Comparison of ENCODE assay signal across 19 mouse cellular contexts in genomic region chr6:120841754-120842153, GRCm38 (mm10). TPM values are rescaled to one million over a fixed set of nuclear protein-coding genes. Genes with fewer than 3 reads are reported as not detected.
DNase-seq lines count a peak whose midpoint lies in the region; ATAC-seq and TF ChIP-seq lines count a peak whose summit lies in the region.
"Had no signal": no experiment of that assay in that cellular context is flagged by ENCODE, and none has a peak within 500 bp of the region (broad histone marks: within the 10 kb centered on the region; RNA-seq: fewer than 3 reads in every experiment).

No protein-coding gene starts in this region.

- H3K9ac ChIP-seq in forebrain, embryonic 14.5 days (ENCODE audit: low read length), result no peak overlapping the region
- H3K9ac ChIP-seq: forebrain, embryonic 13.5 days; intestine, embryonic 15.5 days; kidney, embryonic 15.5 days had no signal

- peak; percentile 58 for ATAC-seq in inflammation-experienced regulatory T-cells, adult 6 months
- peak; percentile 81 for ATAC-seq in megakaryocyte-erythroid progenitor cell, adult 5-6 weeks (replicated peaks; ENCODE audit: low FRiP score, low TSS enrichment, poor library complexity, severe bottlenecking)
- ATAC-seq in forebrain, embryonic 14.5 days, result no peak
- ATAC-seq: forebrain, embryonic 13.5 days; intestine, embryonic 15.5 days had no signal

- no peaks in the 10 kb centered on the region for H3K27me3 ChIP-seq in forebrain, embryonic 14.5 days (replicated peaks; ENCODE audit: control insufficient read depth, insufficient read depth, low read length)
- H3K27me3 ChIP-seq: forebrain, embryonic 13.5 days; intestine, embryonic 15.5 days; kidney, embryonic 15.5 days had no signal

- no peaks in the 10 kb centered on the region for H3K9me3 ChIP-seq in forebrain, embryonic 14.5 days (replicated peaks; ENCODE audit: control insufficient read depth, low read length)
- H3K9me3 ChIP-seq: forebrain, embryonic 13.5 days; intestine, embryonic 15.5 days; kidney, embryonic 15.5 days; limb, embryonic 10.5 days had no signal

- no peak for TF ChIP-seq CTCF in layer of hippocampus, adult 2 months (conservative IDR thresholded peaks at IDR 0.05)

- WGBS in forebrain, embryonic 14.5 days, result 82% methylated on average over 5 of the region's 5 CpGs

- H3K36me3 ChIP-seq in forebrain, embryonic 14.5 days (ENCODE audit: control insufficient read depth, insufficient read depth, low read length), result no peaks in the 10 kb centered on the region
- H3K36me3 ChIP-seq: intestine, embryonic 15.5 days had no signal

- DNase-seq in layer of hippocampus, adult 2 months (ENCODE audit: low spot score in 2 of 2), result no peak
- no peak for DNase-seq in layer of hippocampus, adult 8-10 months (ENCODE audit: low spot score in 2 of 2)
- no peak for DNase-seq in forebrain, embryonic 14.5 days (ENCODE audit: low spot score)
- DNase-seq in left cerebral cortex, adult 9 months (ENCODE audit: low spot score in 2 of 2), result no peak
- DNase-seq: adrenal gland, postnatal 25 days; cerebellum, postnatal 10 days; embryo, embryonic 11 days; lung, adult 2 months; lung, postnatal 36 days; right cerebral cortex, postnatal 14 days had no signal

- H3K27ac ChIP-seq in layer of hippocampus, adult 2 months, result peak overlapping the region; percentile 58; the same call in 1 of the 2 replicates
- H3K27ac ChIP-seq in brown adipose tissue, adult 24 weeks (replicated peaks; ENCODE audit: low read depth, low read length), result peak overlapping the region; percentile 66
- H3K27ac ChIP-seq in forebrain, embryonic 14.5 days (ENCODE audit: low read depth, low read length), result no peak overlapping the region
- H3K27ac ChIP-seq: forebrain, embryonic 13.5 days; intestine, embryonic 15.5 days; kidney, embryonic 15.5 days; limb, embryonic 10.5 days; stomach, postnatal 0 days had no signal

- H3K4me2 ChIP-seq in forebrain, embryonic 14.5 days (ENCODE audit: low read length), result no peak overlapping the region
- H3K4me2 ChIP-seq: forebrain, embryonic 13.5 days; intestine, embryonic 15.5 days; kidney, embryonic 15.5 days; midbrain, embryonic 11.5 days had no signal

- no peak overlapping the region for H3K4me3 ChIP-seq in layer of hippocampus, adult 2 months
- H3K4me3 ChIP-seq in brown adipose tissue, adult 24 weeks (ENCODE audit: insufficient read depth, low read depth, low read length), result no peak overlapping the region
- no peak overlapping the region for H3K4me3 ChIP-seq in forebrain, embryonic 14.5 days (ENCODE audit: low read depth, low read length)
- H3K4me3 ChIP-seq: forebrain, embryonic 13.5 days; intestine, embryonic 15.5 days; kidney, embryonic 15.5 days; limb, embryonic 10.5 days had no signal

- H3K4me1 ChIP-seq in brown adipose tissue, adult 24 weeks (ENCODE audit: control insufficient read depth, insufficient read depth, insufficient read length, low read length), result peaks cover 7% of the 10 kb centered on the region; the same call in 1 of the 2 replicates
- peaks cover 6% of the 10 kb centered on the region for H3K4me1 ChIP-seq in forebrain, embryonic 14.5 days (ENCODE audit: control insufficient read depth, insufficient read depth, low read length)
- H3K4me1 ChIP-seq: intestine, embryonic 15.5 days had no signal

RNA-seq across cellular contexts. Expression of gene Bcl2l13, which starts 5.7 kb away (rescaled TPM):
- 10 to 100 TPM; 36.8 to 47.3 TPM for total RNA-seq in layer of hippocampus, adult 2 months (2021)
- total RNA-seq in layer of hippocampus, adult 8-10 months (2022), result 10 to 100 TPM; 37.5 to 40.6 (median 39.1) TPM
- 56.4 and 68.8 TPM in 2 replicates for polyA plus RNA-seq in brown adipose tissue, adult 24 weeks (2012; ENCODE audit: insufficient read depth, insufficient read length, missing spikeins)
- 10 to 100 TPM in 1 of 3 experiments, 1 to 10 TPM in 2; 7.0 to 12.5 (median 8.6) TPM for polyA plus RNA-seq in inflammation-experienced regulatory T-cells, adult 6 months (2017; shearing (Covaris generic))
- total RNA-seq in megakaryocyte-erythroid progenitor cell, adult 5-6 weeks (2014; fragmentation: Nextera tagmentation), result 41.4 and 52.2 TPM in 2 replicates
- 28.8 and 42.0 TPM in 2 replicates for total RNA-seq in megakaryocyte-erythroid progenitor cell, adult 5-6 weeks (2017)
- polyA plus RNA-seq in forebrain, embryonic 14.5 days (2014; fragmentation: Nextera tagmentation; extraction: Ambion mirVana), result 31.2 and 31.3 TPM in 2 replicates

RNA-seq across cellular contexts. Expression of gene Atp6v1e1, which starts 19.2 kb away (rescaled TPM):
- 100 to 1,000 TPM; 467 to 509 TPM for total RNA-seq in layer of hippocampus, adult 2 months (2021)
- total RNA-seq in layer of hippocampus, adult 8-10 months (2022), result 100 to 1,000 TPM; 467 to 514 (median 483) TPM
- 200 and 349 TPM in 2 replicates for polyA plus RNA-seq in brown adipose tissue, adult 24 weeks (2012; ENCODE audit: insufficient read depth, insufficient read length, missing spikeins)
- polyA plus RNA-seq in inflammation-experienced regulatory T-cells, adult 6 months (2017; shearing (Covaris generic)), result 10 to 100 TPM; 78.2 to 86.1 (median 84.1) TPM
- total RNA-seq in megakaryocyte-erythroid progenitor cell, adult 5-6 weeks (2014; fragmentation: Nextera tagmentation), result 73.8 and 94.9 TPM in 2 replicates
- 87.9 and 98.2 TPM in 2 replicates for total RNA-seq in megakaryocyte-erythroid progenitor cell, adult 5-6 weeks (2017)
- polyA plus RNA-seq in forebrain, embryonic 14.5 days (2014; fragmentation: Nextera tagmentation; extraction: Ambion mirVana), result 255 and 275 TPM in 2 replicates

Comparison
In these comparisons a context has a peak if more than half of its experiments do, and no peak if none do; other contexts are left out.
1. RNA of gene Atp6v1e1, which starts 19.2 kb away (total RNA-seq): 467 to 509 TPM in layer of hippocampus, adult 2 months and 467 to 514 TPM in layer of hippocampus, adult 8-10 months; 73.8 to 98.2 TPM in megakaryocyte-erythroid progenitor cell, adult 5-6 weeks; every median in the first group is over 4 times any median in the second.